Mouse (Mus musculus): Measurements from ENCODE around the gene Cyp4a31.

- no peak for TF ChIP-seq CTCF (IDR thresholded peaks at IDR 0.05; ENCODE audit: low read depth, low read length)
- no peak for TF ChIP-seq POLR2A (IDR thresholded peaks at IDR 0.05; ENCODE audit: extremely low read depth, insufficient read depth, low read length)
Measured at GRCm38 (mm10) chr4:115563401-115563800, at the start of gene Cyp4a31.
